Mouse (Mus musculus) midbrain, embryonic 14.5 days (tissue): ENCODE results near the gene Hexim2. TPM values are rescaled to one million over a fixed set of nuclear protein-coding genes. Genes with fewer than 3 reads are reported as not detected.
A peak's percentile ranks its signal among the peaks of the same experiment; 100 is the strongest.

Experiments used
- ATAC-seq: fragments of 200-750 bp; cut with Nextera tagmentation; 2 replicates; pipeline ENCODE4 v1.8.0; 2017; ENCODE audit warnings: moderate number of reproducible peaks, moderate library complexity; ENCODE audit not compliant: low FRiP score, low TSS enrichment
- DNase-seq: peaks from one replicate; pipeline ENCODE4 v3.0.0-alpha.2; 2015
- H3K27ac ChIP-seq: fragments of 300-500 bp; sonication (generic); replicated peaks from 2 replicates; pipeline ENCODE4 v1.5.1; 2014; ENCODE audit warnings: mild to moderate bottlenecking, low read depth, low read length, moderate library complexity
- H3K27me3 ChIP-seq: fragments of 300-500 bp; sonication (generic); 2 replicates; pipeline ENCODE4 v1.6.1; 2014; ENCODE audit warnings: low read length, control low read depth, mixed read lengths; ENCODE audit not compliant: control insufficient read depth, insufficient read depth
- H3K36me3 ChIP-seq: fragments of 300-500 bp; sonication (generic); 2 replicates; pipeline ENCODE4 v1.6.1; 2014; ENCODE audit warnings: low read length, control low read depth; ENCODE audit not compliant: control insufficient read depth, insufficient read depth
- H3K4me1 ChIP-seq: fragments of 300-500 bp; sonication (generic); 2 replicates; pipeline ENCODE4 v1.6.1; 2014; ENCODE audit warnings: mild to moderate bottlenecking, antibody characterized with exemption, low read length, control low read depth; ENCODE audit not compliant: control insufficient read depth, insufficient read depth
- H3K4me2 ChIP-seq: fragments of 300-500 bp; sonication (generic); 2 replicates; pipeline ENCODE4 v1.6.1; 2014; ENCODE audit warnings: mild to moderate bottlenecking, low read length, moderate library complexity
- H3K4me3 ChIP-seq: fragments of 300-500 bp; sonication (generic); replicated peaks from 2 replicates; pipeline ENCODE4 v1.5.1; 2014; ENCODE audit warnings: low read depth, low read length
- H3K9ac ChIP-seq: fragments of 300-500 bp; sonication (generic); replicated peaks from 2 replicates; pipeline ENCODE4 v1.6.1; 2014; ENCODE audit warnings: mild to moderate bottlenecking, low read length, moderate library complexity
- H3K9me3 ChIP-seq: fragments of 300-500 bp; sonication (generic); 2 replicates; pipeline ENCODE4 v1.6.1; 2016; ENCODE audit warnings: low read length, control low read depth, mixed read lengths; ENCODE audit not compliant: control insufficient read depth
- WGBS: fragments of 180-500 bp; shearing (Covaris S2); extraction: QIAGEN DNeasy Blood & Tissue Kit; methylation state at CpG from one replicate; pipeline ENCODE4 v1.1.7; 2014; 5-methylcytosine and 5-hydroxymethylcytosine counted together
- polyA plus RNA-seq: library from polyadenylated mRNA; unstranded; fragments of >200 nt; fragmentation: Nextera tagmentation; extraction: Ambion mirVana; gene quantifications from 2 replicates; pipeline ENCODE4 v1.2.1, GENCODE M21; 2014

The Hexim2 gene
- polyA plus RNA-seq, 1 experiment from 2014 or later = 22.9 TPM

GRCm38 (mm10) chr11:103141944-103142255 is 9.7 kb downstream of the Hexim2 start:
- H3K27ac ChIP-seq = peak overlapping the region; percentile 86
- H3K9me3 ChIP-seq = no peaks in the 10 kb centered on the region
- H3K9ac ChIP-seq = peak overlapping the region; percentile 1; the same call in 1 of the 2 replicates
- DNase-seq = peak; percentile 33
- peak overlapping the region; percentile 51; the same call in 1 of the 2 replicates for H3K4me2 ChIP-seq
- no peak for ATAC-seq
- H3K4me3 ChIP-seq = no peak overlapping the region
- H3K27me3 ChIP-seq = no peaks in the 10 kb centered on the region
- WGBS = 33% methylated on average over 1 of the region's 1 CpGs
- peaks cover 11% of the 10 kb centered on the region for H3K36me3 ChIP-seq
- peaks cover 7% of the 10 kb centered on the region for H3K4me1 ChIP-seq

- Histone ChIP-seq H3K4me1 (peaks cover 7% of the 10 kb centered on the region), H3K27me3 (no peaks in the 10 kb centered on the region), H3K9me3 (no peaks in the 10 kb centered on the region), H3K4me2 (peak overlapping the region; percentile 51), H3K4me3 (peak overlapping the region; percentile 27), H3K9ac (peak overlapping the region; percentile 46; the same call in 1 of the 2 replicates), H3K36me3 (peaks cover 11% of the 10 kb centered on the region), H3K27ac (peak overlapping the region; percentile 86)
- ATAC-seq = peak; percentile 88
- DNase-seq = peak; percentile 91
- 30% methylated on average over 8 of the region's 8 CpGs for WGBS
Observed at GRCm38 (mm10) chr11:103142441-103143182, 10.4 kb downstream of the Hexim2 start.

GRCm38 (mm10) chr11:103144309-103145285 is 12.4 kb downstream of the Hexim2 start:
- no peaks in the 10 kb centered on the region for H3K9me3 ChIP-seq
- no peaks in the 10 kb centered on the region for H3K27me3 ChIP-seq
- no peak overlapping the region for H3K4me2 ChIP-seq
- DNase-seq (no peak), ATAC-seq (no peak)
- 43% methylated on average over 12 of the region's 12 CpGs for WGBS
- no peaks in the 10 kb centered on the region; the same call in 1 of the 2 replicates for H3K36me3 ChIP-seq
- peaks cover 7% of the 10 kb centered on the region for H3K4me1 ChIP-seq
- H3K4me3 ChIP-seq = no peak overlapping the region
- no peak overlapping the region for H3K9ac ChIP-seq
- H3K27ac ChIP-seq = no peak overlapping the region

- H3K36me3 ChIP-seq = no peaks in the 10 kb centered on the region
- no peak overlapping the region for H3K4me2 ChIP-seq
- peaks cover 7% of the 10 kb centered on the region for H3K4me1 ChIP-seq
- H3K27ac ChIP-seq = no peak overlapping the region
- DNase-seq (no peak), ATAC-seq (no peak)
- H3K27me3 ChIP-seq = no peaks in the 10 kb centered on the region
- no peaks in the 10 kb centered on the region for H3K9me3 ChIP-seq
- no peak overlapping the region for H3K4me3 ChIP-seq
- 96% methylated on average over 4 of the region's 4 CpGs for WGBS
- H3K9ac ChIP-seq = no peak overlapping the region
Observed at GRCm38 (mm10) chr11:103146386-103146785, 14.2 kb downstream of the Hexim2 start.

GRCm38 (mm10) chr11:103147766-103148165 is 15.5 kb downstream of the Hexim2 start:
- 74% methylated on average over 4 of the region's 4 CpGs for WGBS
- ATAC-seq (no peak), DNase-seq (no peak)
- Histone ChIP-seq H3K4me2 (no peak overlapping the region), H3K27me3 (no peaks in the 10 kb centered on the region), H3K4me3 (no peak overlapping the region), H3K27ac (no peak overlapping the region), H3K9me3 (no peaks in the 10 kb centered on the region), H3K36me3 (no peaks in the 10 kb centered on the region), H3K9ac (no peak overlapping the region), H3K4me1 (peaks cover 2% of the 10 kb centered on the region)

GRCm38 (mm10) chr11:103149771-103150170 is 17.5 kb downstream of the Hexim2 start:
- ATAC-seq (no peak), DNase-seq (no peak)
- no peak overlapping the region for H3K4me2 ChIP-seq
- H3K4me3 ChIP-seq = no peak overlapping the region
- H3K27ac ChIP-seq = no peak overlapping the region
- H3K36me3 ChIP-seq = no peaks in the 10 kb centered on the region
- no peaks in the 10 kb centered on the region for H3K9me3 ChIP-seq
- 98% methylated on average over 4 of the region's 4 CpGs for WGBS
- H3K9ac ChIP-seq = no peak overlapping the region
- H3K27me3 ChIP-seq = no peaks in the 10 kb centered on the region
- no peaks in the 10 kb centered on the region for H3K4me1 ChIP-seq

GRCm38 (mm10) chr11:103158621-103159478 is 26.6 kb downstream of the Hexim2 start:
- Histone ChIP-seq H3K4me3 (no peak overlapping the region; the same call in 1 of the 2 replicates), H3K27ac (no peak overlapping the region), H3K9ac (no peak overlapping the region), H3K36me3 (no peaks in the 10 kb centered on the region), H3K4me1 (0 out of 2 replicates have a peak, but pooled peaks cover 6% of the 10 kb centered on the region), H3K4me2 (peak overlapping the region; percentile 44), H3K9me3 (no peaks in the 10 kb centered on the region), H3K27me3 (no peaks in the 10 kb centered on the region)
- ATAC-seq (peak; percentile 72), DNase-seq (peak; percentile 89)
- 2% methylated on average over 25 of the region's 25 CpGs for WGBS

- no peak for ATAC-seq
- Histone ChIP-seq H3K36me3 (no peaks in the 10 kb centered on the region), H3K9ac (no peak overlapping the region), H3K4me1 (0 out of 2 replicates have a peak, but pooled peaks cover 6% of the 10 kb centered on the region), H3K27ac (no peak overlapping the region), H3K4me2 (no peak overlapping the region), H3K9me3 (no peaks in the 10 kb centered on the region), H3K27me3 (no peaks in the 10 kb centered on the region), H3K4me3 (no peak overlapping the region)
- no peak for DNase-seq
- 94% methylated on average over 11 of the region's 11 CpGs for WGBS
Observed at GRCm38 (mm10) chr11:103160738-103161137, 28.5 kb downstream of the Hexim2 start.
